Mouse (Mus musculus): ENCODE results near the gene Tdrd3.

DNA sequence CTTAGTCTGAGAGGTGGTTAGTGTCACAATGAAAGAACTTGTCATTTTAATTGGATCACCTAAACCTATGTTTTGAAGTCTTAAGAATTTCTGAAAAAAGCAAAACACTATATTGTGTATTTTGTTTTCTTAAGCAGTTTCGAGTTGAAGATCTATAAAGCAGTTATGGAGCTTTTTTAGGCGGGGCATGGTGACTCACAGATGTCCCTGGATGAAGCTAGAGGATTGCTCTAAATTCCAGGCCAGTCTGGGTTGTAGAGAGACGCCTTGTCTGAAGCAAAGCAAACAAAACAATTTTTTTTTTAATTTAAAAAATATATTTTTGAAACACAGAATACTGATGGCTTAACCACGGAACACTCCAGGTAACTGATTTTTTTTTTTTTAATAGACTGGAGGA is 4.1 kb downstream of the Tdrd3 start:
- no peak for TF ChIP-seq CTCF (IDR thresholded peaks at IDR 0.05; ENCODE audit: low read depth)
- no peak for TF ChIP-seq EP300 (IDR thresholded peaks at IDR 0.05; ENCODE audit: low read depth)

Data from liver, postnatal 0 days (tissue).